Mouse (Mus musculus): ENCODE results near the gene Rabep2.

DNA sequence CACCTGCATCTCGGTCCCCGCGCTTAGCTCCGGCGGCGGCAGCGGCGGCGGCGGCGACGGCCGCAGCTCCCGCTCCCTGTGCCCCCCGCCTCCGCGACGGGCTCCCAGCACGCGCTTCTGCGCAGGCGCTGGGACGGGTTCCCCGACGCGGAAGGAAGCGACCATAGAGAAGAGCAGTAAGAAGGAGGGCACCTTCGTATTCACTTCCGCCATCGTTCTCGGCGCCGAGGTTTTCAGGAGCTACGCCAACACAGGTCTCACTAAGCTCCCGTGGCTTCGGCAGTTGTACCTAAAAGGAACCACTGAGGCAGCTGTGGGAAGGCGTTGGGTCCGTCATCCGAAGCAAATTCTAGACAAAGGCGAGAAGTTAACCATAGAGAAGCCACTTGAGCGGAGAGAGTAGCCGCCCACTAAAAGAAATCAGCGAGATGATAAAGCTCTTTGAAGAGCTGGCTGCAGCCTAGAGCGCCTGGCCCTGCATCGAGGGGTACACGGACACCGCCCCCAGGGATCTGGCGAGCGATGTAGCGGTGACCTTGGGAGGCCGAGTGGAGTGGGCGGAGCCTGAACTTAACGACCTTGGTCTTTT, 46.5 kb downstream of the Rabep2 start, which contains the start of gene Sh2b1:
- TF ChIP-seq CTCF (IDR thresholded peaks at IDR 0.05; ENCODE audit: low read depth) (peak; percentile 52), EP300 (IDR thresholded peaks at IDR 0.05; ENCODE audit: low read depth) (peak; percentile 62)
